Mouse (Mus musculus) spleen, postnatal 0 days (tissue): ENCODE measurements around the gene Eln. TPM values are rescaled to one million over a fixed set of nuclear protein-coding genes. Genes with fewer than 3 reads are reported as not detected.

Experiments used
- polyA plus RNA-seq: library from polyadenylated mRNA; unstranded; fragments of >200 nt; fragmentation: Nextera tagmentation; extraction: Ambion mirVana; gene quantifications from 2 replicates; pipeline ENCODE4 v1.2.1, GENCODE M21; 2015

The Eln gene
- polyA plus RNA-seq = 537 and 634 TPM in 2 replicates

DNA sequence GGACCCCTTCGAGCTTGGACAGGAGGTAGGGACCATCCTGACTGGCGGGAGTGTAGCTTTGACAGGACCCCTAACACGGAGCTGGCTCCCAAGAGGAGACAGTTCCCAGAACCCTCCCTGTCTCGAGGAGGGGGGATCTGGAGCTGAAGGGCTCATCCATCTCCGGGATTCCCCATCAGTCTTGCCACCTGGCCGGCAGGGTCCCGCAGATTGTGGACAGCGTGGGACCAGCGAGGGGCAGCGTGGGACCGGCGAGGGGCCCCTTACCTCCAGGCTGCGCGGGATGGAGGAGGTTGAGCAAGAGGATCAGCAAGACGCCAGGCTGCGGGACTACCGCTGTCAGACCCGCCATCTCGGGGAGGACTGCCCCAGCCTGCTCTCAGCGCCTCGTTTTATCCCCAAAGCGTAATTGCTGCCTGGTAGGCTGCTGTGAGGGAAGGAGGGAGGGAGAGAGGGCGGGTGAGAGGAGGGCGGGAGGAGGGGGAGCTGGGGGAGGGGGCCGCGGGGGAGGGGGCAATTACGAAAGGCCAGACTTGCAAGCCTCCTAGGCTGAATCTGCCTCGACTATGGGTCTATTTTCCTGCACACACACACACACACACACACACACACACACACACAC is at the start of gene Eln:
Gene Eln (minus strand): TSS at position 434 of the 622 bp plus-strand sequence.

DNA sequence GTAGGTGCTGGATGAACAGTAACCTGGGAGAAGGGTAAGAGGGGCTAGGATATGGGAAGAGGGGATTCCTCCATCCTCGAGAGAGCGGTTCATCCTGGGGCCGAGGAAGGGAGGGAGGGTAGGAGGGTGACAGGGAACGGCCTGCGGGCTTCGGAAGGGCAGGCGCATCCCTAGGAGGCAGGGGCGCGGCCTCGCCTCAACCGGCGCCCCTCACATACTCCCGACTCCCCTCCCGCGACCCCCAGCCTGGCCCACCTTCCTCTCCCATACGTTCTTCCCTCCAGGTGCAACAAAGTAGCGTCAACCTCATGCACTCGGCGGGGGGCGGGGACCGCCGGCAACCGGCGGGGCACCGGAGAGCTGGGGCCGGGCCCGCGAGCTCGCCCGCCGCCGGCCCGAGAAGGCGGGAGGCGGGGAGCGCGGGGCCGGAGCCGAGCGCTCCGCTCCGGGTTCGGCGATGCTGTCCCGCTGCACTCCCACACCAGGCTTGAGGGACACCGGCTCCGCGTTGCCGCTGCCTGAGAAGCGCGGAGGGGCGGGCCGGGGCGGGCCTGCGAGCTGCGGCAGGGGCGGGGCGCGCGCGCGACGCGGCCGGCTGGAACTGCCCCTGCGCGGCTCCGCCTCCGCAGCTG is 58.9 kb downstream of the Eln start, which contains the start of gene Limk1:
Gene Limk1 (minus strand): TSS at position 513 of the 632 bp plus-strand sequence.

Other genes with a start within 250 kb of the Eln start
- gene Clip2, start 194.9 kb downstream of the Eln start, polyA plus RNA-seq = 0.89 and 1.3 TPM in 2 replicates
- gene Syna, start 187.2 kb downstream of the Eln start, polyA plus RNA-seq = not detected in 2 replicates
- 201 and 213 TPM in 2 replicates for gene Rfc2, start 166.0 kb downstream of the Eln start, polyA plus RNA-seq
- 9.2 and 17.8 TPM in 2 replicates for gene Lat2, start 132.3 kb downstream of the Eln start, polyA plus RNA-seq
- 221 and 231 TPM in 2 replicates for gene Eif4h, start 107.8 kb downstream of the Eln start, polyA plus RNA-seq
- gene Limk1, start 58.7 kb downstream of the Eln start, polyA plus RNA-seq = 1.9 and 3.0 TPM in 2 replicates
- not detected in 2 replicates for gene Tmem270, start 159.4 kb upstream of the Eln start, polyA plus RNA-seq
- gene Cldn13, start 168.2 kb upstream of the Eln start, polyA plus RNA-seq = 337 and 413 TPM in 2 replicates
- 44.5 and 52.7 TPM in 2 replicates for gene Mettl27, start 185.0 kb upstream of the Eln start, polyA plus RNA-seq
- 0.08 and 0.11 TPM in 2 replicates for gene Cldn4, start 199.6 kb upstream of the Eln start, polyA plus RNA-seq
- 0.78 and 0.80 TPM in 2 replicates for gene Cldn3, start 238.9 kb upstream of the Eln start, polyA plus RNA-seq